Mouse (Mus musculus) midbrain, postnatal 0 days (tissue): ENCODE results near the gene Abhd17b. TPM values are rescaled to one million over a fixed set of nuclear protein-coding genes. Genes with fewer than 3 reads are reported as not detected.

Experiments
- ATAC-seq: fragments of 200-750 bp; cut with Nextera tagmentation; 2 replicates; pipeline ENCODE4 v1.8.0; 2017; ENCODE audit warnings: moderate number of reproducible peaks, mild to moderate bottlenecking, moderate TSS enrichment, moderate library complexity; ENCODE audit not compliant: low FRiP score
- DNase-seq: peaks from one replicate; pipeline ENCODE4 v3.0.0-alpha.2; 2015; ENCODE audit warnings: low spot score
- H3K27ac ChIP-seq: fragments of 300-500 bp; sonication (generic); 2 replicates; pipeline ENCODE4 v1.5.1; 2014; ENCODE audit warnings: low read depth, mild to moderate bottlenecking, low read length, mixed read lengths
- H3K27me3 ChIP-seq: fragments of 300-500 bp; sonication (generic); 2 replicates; pipeline ENCODE4 v1.6.1; 2014; ENCODE audit warnings: low read length, control low read depth, mixed read lengths; ENCODE audit not compliant: insufficient read depth
- H3K36me3 ChIP-seq: fragments of 300-500 bp; sonication (generic); 2 replicates; pipeline ENCODE4 v1.6.1; 2014; ENCODE audit warnings: low read length, control low read depth, mixed read lengths; ENCODE audit not compliant: insufficient read depth
- H3K4me1 ChIP-seq: fragments of 300-500 bp; sonication (generic); 2 replicates; pipeline ENCODE4 v1.6.1; 2014; ENCODE audit warnings: mild to moderate bottlenecking, control low read depth, antibody characterized with exemption, low read length, mixed read lengths; ENCODE audit not compliant: insufficient read depth
- H3K4me2 ChIP-seq: fragments of 300-500 bp; sonication (generic); 2 replicates; pipeline ENCODE4 v1.6.1; 2014; ENCODE audit warnings: low read depth, mild to moderate bottlenecking, low read length, mixed read lengths; ENCODE audit not compliant: poor library complexity, severe bottlenecking
- H3K4me3 ChIP-seq: fragments of 300-500 bp; sonication (generic); 2 replicates; pipeline ENCODE4 v1.5.1; 2014; ENCODE audit warnings: low read depth, mild to moderate bottlenecking, low read length, moderate library complexity
- H3K9ac ChIP-seq: fragments of 300-500 bp; sonication (generic); replicated peaks from 2 replicates; pipeline ENCODE4 v1.6.1; 2014; ENCODE audit warnings: mild to moderate bottlenecking, low read length, moderate library complexity, mixed read lengths; ENCODE audit not compliant: poor library complexity, severe bottlenecking
- H3K9me3 ChIP-seq: fragments of 300-500 bp; sonication (generic); 2 replicates; pipeline ENCODE4 v1.6.1; 2016; ENCODE audit warnings: low read length, control low read depth
- CTCF ChIP-seq: IDR thresholded peaks from 2 replicates; pipeline ENCODE4 v1.5.1; 2016; ENCODE audit warnings: antibody characterized with exemption, mild to moderate bottlenecking
- WGBS: fragments of 180-500 bp; shearing (Covaris S2); extraction: QIAGEN DNeasy Blood & Tissue Kit; methylation state at CpG from one replicate; pipeline ENCODE4 v1.1.7; 2014; 5-methylcytosine and 5-hydroxymethylcytosine counted together
- polyA plus RNA-seq: library from polyadenylated mRNA; unstranded; fragments of >200 nt; fragmentation: Nextera tagmentation; extraction: Ambion mirVana; gene quantifications from 2 replicates; pipeline ENCODE4 v1.2.1, GENCODE M21; 2015
- total RNA-seq: library from RNA; depleted of rRNA; stranded (reverse); fragments of >200 nt; gene quantifications from 2 replicates; pipeline ENCODE4 v1.2.3, GENCODE M21; 2014; rRNA removed

Abhd17b gene
- total RNA-seq (63.4 and 64.0 TPM in 2 replicates), polyA plus RNA-seq (44.4 and 49.0 TPM in 2 replicates)

DNA sequence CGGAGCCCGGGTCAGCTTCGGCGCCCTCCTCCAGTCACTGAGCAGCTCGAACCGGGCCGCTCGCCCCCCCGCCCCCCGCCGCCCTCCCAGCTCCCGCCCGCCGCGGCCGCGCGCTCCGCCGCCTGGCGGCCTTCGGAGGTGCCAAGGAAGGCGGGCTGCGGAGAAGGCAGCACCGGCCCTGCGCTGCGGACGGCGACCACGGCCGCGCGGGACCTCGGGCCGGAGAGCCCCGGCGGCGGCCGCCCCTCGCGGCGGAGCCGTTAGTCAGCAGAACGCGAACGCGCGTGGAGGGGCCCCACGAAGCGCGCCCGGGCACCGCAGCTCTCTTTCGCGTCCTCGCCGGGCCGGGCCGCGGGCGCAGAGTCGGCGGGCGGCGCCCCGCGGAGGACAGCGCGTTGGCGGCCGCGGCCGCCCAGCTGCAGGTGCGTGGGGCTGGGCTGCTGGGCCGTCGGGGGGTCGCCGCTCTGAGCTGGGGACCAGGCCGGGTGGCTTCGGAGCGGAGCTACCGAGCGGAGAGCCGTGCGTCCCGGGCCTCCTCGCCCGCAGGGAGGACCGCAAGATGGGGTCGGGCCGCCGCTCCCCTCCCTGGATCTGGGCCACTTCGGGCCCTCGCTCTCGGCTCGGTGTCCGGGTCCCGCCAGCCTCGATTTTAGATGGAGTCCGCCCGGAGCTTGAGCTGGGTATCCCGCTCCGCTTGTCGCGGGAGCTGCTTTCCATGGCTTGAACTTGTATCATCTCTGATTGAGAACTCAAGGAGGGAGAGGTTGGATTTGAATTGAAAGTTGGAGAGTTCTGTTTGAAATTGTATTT is at the start of gene Abhd17b:
Gene Abhd17b, plus strand, starts transcription at position 14 of the 810 bp plus-strand sequence.
- Histone ChIP-seq H3K27me3 (no peaks in the 10 kb centered on the region), H3K4me2 (peak within 1 kb of the TSS; percentile 81), H3K27ac (peak within 1 kb of the TSS; percentile 98), H3K9me3 (no peaks in the 10 kb centered on the region), H3K9ac (peak within 1 kb of the TSS; percentile 95), H3K4me1 (no peaks in the 10 kb centered on the region; the same call in 1 of the 2 replicates), H3K36me3 (no peaks in the 10 kb centered on the region), H3K4me3 (peak within 1 kb of the TSS; percentile 94)
- DNase-seq (peak; percentile 45), ATAC-seq (no peak; the same call in none of the 2 replicates)
- peak; percentile 48; the same call in 1 of the 2 replicates for TF ChIP-seq CTCF
- under 1% methylated on average over 40 of the region's 105 CpGs for WGBS

DNA sequence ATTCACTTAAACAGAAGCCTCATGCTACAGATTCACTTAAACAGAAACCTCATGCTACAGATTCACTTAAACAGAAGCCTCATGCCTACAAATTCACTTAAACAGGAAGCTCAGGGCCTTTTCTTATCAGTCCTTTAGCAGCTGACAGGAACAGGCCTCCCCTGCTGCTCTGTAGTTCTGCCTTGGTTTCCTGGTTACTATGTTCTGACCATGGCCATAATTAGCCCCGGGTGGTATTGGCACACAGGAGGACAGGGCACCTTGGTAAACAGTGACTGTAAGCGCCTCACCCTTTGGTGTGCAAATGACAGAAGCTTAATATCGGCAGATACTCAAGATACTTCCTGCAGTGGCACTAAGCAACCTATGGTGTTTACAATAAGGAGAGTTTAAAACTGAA is 49.1 kb upstream of the Abhd17b start:
- ATAC-seq = no peak
- 62% methylated on average over 3 of the region's 3 CpGs for WGBS
- Histone ChIP-seq H3K4me2 (no peak overlapping the region), H3K27me3 (no peaks in the 10 kb centered on the region), H3K4me3 (no peak overlapping the region), H3K36me3 (no peaks in the 10 kb centered on the region), H3K27ac (no peak overlapping the region), H3K9ac (no peak overlapping the region), H3K4me1 (no peaks in the 10 kb centered on the region), H3K9me3 (no peaks in the 10 kb centered on the region)
- no peak for TF ChIP-seq CTCF
- no peak for DNase-seq

DNA sequence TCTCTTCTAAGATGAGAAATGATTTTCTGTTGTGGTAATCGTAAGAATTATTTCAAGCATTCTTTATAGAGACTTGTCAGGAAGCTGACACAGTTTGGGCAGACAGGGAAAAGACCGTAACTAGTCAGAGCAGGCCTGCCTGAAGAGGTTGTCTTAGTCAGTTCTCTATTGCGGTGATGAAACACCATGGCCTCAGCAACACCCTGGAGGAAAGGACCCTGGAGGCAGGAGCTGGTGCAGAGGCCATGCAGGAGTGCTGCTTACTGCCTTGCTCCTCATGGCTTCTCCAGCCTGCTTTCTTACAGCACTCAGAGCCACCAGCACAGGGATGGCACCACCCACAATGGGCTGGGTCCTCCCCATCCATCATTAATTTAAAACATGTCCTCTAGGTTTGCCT is 47.7 kb upstream of the Abhd17b start:
- Histone ChIP-seq H3K9ac (no peak overlapping the region), H3K4me2 (no peak overlapping the region), H3K27ac (no peak overlapping the region), H3K9me3 (no peaks in the 10 kb centered on the region), H3K36me3 (no peaks in the 10 kb centered on the region), H3K4me1 (no peaks in the 10 kb centered on the region), H3K27me3 (no peaks in the 10 kb centered on the region), H3K4me3 (no peak overlapping the region)
- no peak for TF ChIP-seq CTCF
- WGBS = 88% methylated on average over 3 of the region's 3 CpGs
- no peak for ATAC-seq
- DNase-seq = no peak

DNA sequence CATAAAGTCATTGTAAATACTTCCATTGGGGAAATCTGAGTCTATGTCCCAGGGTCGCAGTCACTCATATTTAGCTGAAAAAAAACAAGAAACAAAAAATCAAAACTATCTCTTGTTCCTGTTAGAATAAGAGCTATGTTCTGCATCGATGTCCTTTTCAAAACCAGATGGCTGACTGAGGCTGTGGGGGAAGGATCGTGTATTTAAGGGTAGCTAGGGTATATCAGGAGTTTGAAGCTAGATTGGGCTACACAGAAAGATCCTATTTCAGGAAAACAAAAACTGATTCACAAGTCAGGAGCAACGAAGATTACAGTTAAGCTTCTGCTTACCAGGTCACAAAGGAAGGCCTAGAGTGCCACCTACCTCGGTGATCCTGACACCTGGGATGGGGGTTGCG is 42.7 kb upstream of the Abhd17b start:
- TF ChIP-seq CTCF = no peak

DNA sequence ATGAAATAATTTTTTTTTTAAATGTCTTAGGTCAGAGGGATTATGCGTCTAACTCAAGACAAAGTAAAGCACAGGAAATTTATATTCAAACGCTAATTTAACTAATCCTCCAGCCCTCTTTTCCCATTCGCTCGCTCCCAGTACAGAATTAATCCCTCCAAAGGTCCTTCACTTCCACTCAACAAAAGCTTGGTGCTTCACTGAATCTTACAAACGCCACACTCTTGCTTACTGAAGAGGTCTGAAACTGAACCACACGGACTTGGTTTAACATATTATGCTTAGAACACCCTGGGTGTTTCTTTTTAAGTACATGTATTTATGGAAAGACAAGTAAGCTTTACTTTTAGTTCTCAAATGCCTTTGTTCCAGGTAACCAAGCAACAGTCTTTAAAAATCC is 41.7 kb upstream of the Abhd17b start:
- Histone ChIP-seq H3K27ac (no peak overlapping the region), H3K9me3 (no peaks in the 10 kb centered on the region), H3K27me3 (no peaks in the 10 kb centered on the region), H3K9ac (no peak overlapping the region), H3K4me2 (no peak overlapping the region), H3K36me3 (no peaks in the 10 kb centered on the region), H3K4me1 (0 out of 2 replicates have a peak, but pooled peaks cover 5% of the 10 kb centered on the region), H3K4me3 (no peak overlapping the region)
- ATAC-seq (no peak), DNase-seq (no peak)
- no peak for TF ChIP-seq CTCF
- WGBS = 22% methylated on average over 6 of the region's 6 CpGs

More for the DNA sequence above, 42.7 kb upstream of the Abhd17b start:
- DNase-seq (no peak), ATAC-seq (no peak)
- Histone ChIP-seq H3K27ac (no peak overlapping the region), H3K4me1 (0 out of 2 replicates have a peak, but pooled peaks cover 5% of the 10 kb centered on the region), H3K4me2 (no peak overlapping the region), H3K27me3 (no peaks in the 10 kb centered on the region), H3K4me3 (no peak overlapping the region), H3K36me3 (no peaks in the 10 kb centered on the region), H3K9me3 (no peaks in the 10 kb centered on the region), H3K9ac (no peak overlapping the region)
- 79% methylated on average over 6 of the region's 6 CpGs for WGBS
